Mouse (Mus musculus): ENCODE measurements around the gene Kif5c. TPM values are rescaled to one million over a fixed set of nuclear protein-coding genes. Genes with fewer than 3 reads are reported as not detected.

Gene Kif5c
- polyA plus RNA-seq, 1 experiment from 2014 or later, result 88.9 TPM

DNA sequence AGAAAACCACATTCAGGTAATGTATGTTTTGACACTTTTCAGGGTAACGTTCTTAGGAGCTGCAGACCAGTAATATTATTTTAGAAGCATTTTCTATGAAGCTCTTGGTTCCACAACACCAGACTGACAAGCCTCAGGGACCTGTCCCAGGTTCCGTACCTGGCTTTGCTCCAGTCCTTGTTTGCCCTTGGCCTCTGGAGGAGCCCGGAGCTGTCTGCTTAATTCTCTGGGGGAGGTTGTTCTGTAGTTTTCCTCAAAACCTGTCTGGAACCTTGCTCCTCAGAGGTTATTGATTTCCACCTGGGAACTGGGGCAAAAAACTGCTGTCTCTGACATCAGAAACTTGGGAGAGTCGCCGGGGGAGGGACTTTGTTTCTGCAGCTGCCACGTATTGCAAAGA lies 11.5 kb downstream of the Kif5c start:
- no peaks in the 10 kb centered on the region for H3K36me3 ChIP-seq (ENCODE audit: control insufficient read depth, insufficient read depth, low read length)
- no peak overlapping the region for H3K9ac ChIP-seq (ENCODE audit: low read length)
- no peaks in the 10 kb centered on the region for H3K9me3 ChIP-seq (ENCODE audit: control insufficient read depth, low read length)
- no peak overlapping the region for H3K27ac ChIP-seq (ENCODE audit: low read depth, low read length)
- peaks cover 15% of the 10 kb centered on the region for H3K4me1 ChIP-seq (replicated peaks; ENCODE audit: control insufficient read depth, insufficient read depth, low read length)
- ATAC-seq (replicated peaks; ENCODE audit: low FRiP score) (no peak), DNase-seq (ENCODE audit: low spot score) (no peak)
- H3K4me2 ChIP-seq (ENCODE audit: low read depth, low read length, severe bottlenecking), result no peak overlapping the region
- no peak overlapping the region for H3K4me3 ChIP-seq (ENCODE audit: low read depth, low read length)
- 89% methylated on average over 6 of the region's 6 CpGs for WGBS
- no peaks in the 10 kb centered on the region for H3K27me3 ChIP-seq (ENCODE audit: control insufficient read depth, insufficient read depth, low read length)

DNA sequence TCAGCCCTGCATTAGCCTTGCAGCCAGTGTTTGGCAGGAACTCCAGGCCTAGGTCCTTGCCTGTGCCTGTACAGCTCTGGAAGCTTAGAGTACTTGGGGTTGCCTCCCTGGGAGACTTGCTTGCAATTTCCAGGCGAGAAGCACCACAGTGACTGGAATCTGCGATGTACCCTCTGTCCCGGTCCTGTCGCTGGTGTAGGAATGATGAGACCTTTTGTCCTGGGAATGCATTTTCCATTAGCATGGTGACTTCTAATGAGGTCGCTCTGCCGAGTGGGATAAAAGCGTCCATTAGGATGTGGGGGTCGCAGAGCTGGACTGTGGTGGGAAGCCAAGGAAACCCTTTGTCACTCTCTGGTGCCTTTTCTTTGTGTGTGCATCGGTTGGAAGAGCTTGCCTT lies 14.1 kb downstream of the Kif5c start:
- Histone ChIP-seq H3K9ac (ENCODE audit: low read length) (peak overlapping the region; percentile 50), H3K4me1 (replicated peaks; ENCODE audit: control insufficient read depth, insufficient read depth, low read length) (peaks cover 12% of the 10 kb centered on the region), H3K27ac (ENCODE audit: low read depth, low read length) (peak overlapping the region; percentile 77), H3K9me3 (ENCODE audit: control insufficient read depth, low read length) (no peaks in the 10 kb centered on the region), H3K4me2 (ENCODE audit: low read depth, low read length, severe bottlenecking) (peak overlapping the region; percentile 31; the same call in 1 of the 2 replicates), H3K27me3 (ENCODE audit: control insufficient read depth, insufficient read depth, low read length) (no peaks in the 10 kb centered on the region), H3K36me3 (ENCODE audit: control insufficient read depth, insufficient read depth, low read length) (no peaks in the 10 kb centered on the region), H3K4me3 (ENCODE audit: low read depth, low read length) (no peak overlapping the region)
- ATAC-seq (replicated peaks; ENCODE audit: low FRiP score) (peak; percentile 71), DNase-seq (ENCODE audit: low spot score) (peak; percentile 56)
- 18% methylated on average over 9 of the region's 9 CpGs for WGBS

DNA sequence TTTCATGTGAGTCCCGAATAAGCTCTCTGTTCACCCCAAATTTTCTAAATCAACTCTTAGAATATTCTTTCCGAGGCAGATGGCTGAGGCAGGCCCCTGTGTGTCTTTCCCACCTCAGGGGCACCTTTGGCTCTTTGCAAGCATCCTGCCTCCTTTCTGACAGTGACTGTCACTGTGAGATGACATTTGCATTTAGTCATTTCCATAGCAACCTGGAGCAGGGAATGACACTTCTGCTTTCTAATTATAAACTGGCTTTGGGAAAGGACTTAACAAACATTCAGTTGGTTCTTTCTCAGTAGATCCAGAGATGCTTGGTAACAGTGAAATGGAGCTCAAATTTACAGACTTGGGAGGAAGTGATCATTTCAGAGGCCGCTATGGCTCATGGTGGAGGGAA lies 23.7 kb downstream of the Kif5c start:
- ATAC-seq (replicated peaks; ENCODE audit: low FRiP score) (no peak), DNase-seq (ENCODE audit: low spot score) (no peak)
- no peak overlapping the region for H3K4me2 ChIP-seq (ENCODE audit: low read depth, low read length, severe bottlenecking)
- H3K4me3 ChIP-seq (ENCODE audit: low read depth, low read length), result no peak overlapping the region
- H3K4me1 ChIP-seq (replicated peaks; ENCODE audit: control insufficient read depth, insufficient read depth, low read length), result no peaks in the 10 kb centered on the region; the same call in 1 of the 2 replicates
- 88% methylated on average over 3 of the region's 3 CpGs for WGBS
- H3K9me3 ChIP-seq (ENCODE audit: control insufficient read depth, low read length), result peaks cover 4% of the 10 kb centered on the region; the same call in 1 of the 2 replicates
- H3K27ac ChIP-seq (ENCODE audit: low read depth, low read length), result no peak overlapping the region
- no peak overlapping the region for H3K9ac ChIP-seq (ENCODE audit: low read length)
- H3K27me3 ChIP-seq (ENCODE audit: control insufficient read depth, insufficient read depth, low read length), result no peaks in the 10 kb centered on the region
- H3K36me3 ChIP-seq (ENCODE audit: control insufficient read depth, insufficient read depth, low read length), result no peaks in the 10 kb centered on the region

DNA sequence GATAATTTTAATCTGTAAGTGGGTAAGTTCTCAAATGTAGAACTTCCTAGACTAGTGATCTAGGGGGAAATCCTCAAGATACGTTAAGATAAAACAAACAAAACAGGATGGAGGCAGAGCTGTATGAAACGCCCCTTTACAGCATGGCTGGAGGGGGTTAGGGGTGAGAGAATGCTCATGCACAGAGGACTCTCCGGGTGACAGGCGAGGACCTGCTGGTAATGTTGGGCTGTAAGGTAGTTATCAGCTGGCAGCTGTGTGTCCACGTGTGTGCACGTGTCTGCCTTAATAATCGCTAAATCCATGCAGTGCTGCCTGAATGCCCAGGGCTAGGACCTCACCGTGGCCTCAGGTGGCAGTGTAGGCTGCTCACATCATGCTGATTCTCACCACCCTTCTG lies 24.7 kb downstream of the Kif5c start:
- H3K9me3 ChIP-seq (ENCODE audit: control insufficient read depth, low read length), result peaks cover 4% of the 10 kb centered on the region; the same call in 1 of the 2 replicates
- H3K9ac ChIP-seq (ENCODE audit: low read length), result no peak overlapping the region
- DNase-seq (ENCODE audit: low spot score) (no peak), ATAC-seq (replicated peaks; ENCODE audit: low FRiP score) (no peak)
- no peak overlapping the region for H3K4me3 ChIP-seq (ENCODE audit: low read depth, low read length)
- WGBS, result 94% methylated on average over 8 of the region's 8 CpGs
- H3K27me3 ChIP-seq (ENCODE audit: control insufficient read depth, insufficient read depth, low read length), result no peaks in the 10 kb centered on the region
- H3K4me1 ChIP-seq (replicated peaks; ENCODE audit: control insufficient read depth, insufficient read depth, low read length), result no peaks in the 10 kb centered on the region; the same call in 1 of the 2 replicates
- H3K36me3 ChIP-seq (ENCODE audit: control insufficient read depth, insufficient read depth, low read length), result no peaks in the 10 kb centered on the region
- H3K27ac ChIP-seq (ENCODE audit: low read depth, low read length), result no peak overlapping the region
- H3K4me2 ChIP-seq (ENCODE audit: low read depth, low read length, severe bottlenecking), result no peak overlapping the region

DNA sequence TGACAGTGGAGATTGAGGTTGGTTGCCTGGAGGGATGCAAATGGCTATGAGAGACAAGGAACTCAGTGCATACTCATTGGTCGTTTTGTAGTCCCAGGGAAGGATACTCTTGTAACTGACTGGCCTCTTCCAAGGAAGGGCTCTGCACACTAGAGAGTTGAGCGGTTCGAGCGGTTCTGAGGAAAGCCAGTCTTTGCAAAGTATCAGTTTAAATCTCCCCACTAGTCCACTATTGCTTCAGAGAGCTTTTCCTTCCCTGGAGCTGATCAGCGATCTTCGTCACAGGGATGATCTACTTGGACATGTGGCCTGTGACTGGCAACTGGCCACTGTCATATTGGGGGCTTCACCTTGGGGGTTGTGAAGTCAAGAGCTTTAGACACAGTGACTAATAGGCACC lies 28.5 kb downstream of the Kif5c start:
- Histone ChIP-seq H3K4me1 (replicated peaks; ENCODE audit: control insufficient read depth, insufficient read depth, low read length) (no peaks in the 10 kb centered on the region; the same call in 1 of the 2 replicates), H3K9me3 (ENCODE audit: control insufficient read depth, low read length) (peaks cover 4% of the 10 kb centered on the region; the same call in 1 of the 2 replicates), H3K27ac (ENCODE audit: low read depth, low read length) (no peak overlapping the region), H3K4me2 (ENCODE audit: low read depth, low read length, severe bottlenecking) (no peak overlapping the region), H3K9ac (ENCODE audit: low read length) (no peak overlapping the region), H3K27me3 (ENCODE audit: control insufficient read depth, insufficient read depth, low read length) (no peaks in the 10 kb centered on the region), H3K4me3 (ENCODE audit: low read depth, low read length) (no peak overlapping the region), H3K36me3 (ENCODE audit: control insufficient read depth, insufficient read depth, low read length) (no peaks in the 10 kb centered on the region)
- WGBS, result 91% methylated on average over 6 of the region's 6 CpGs
- DNase-seq (ENCODE audit: low spot score) (no peak), ATAC-seq (replicated peaks; ENCODE audit: low FRiP score) (no peak)

DNA sequence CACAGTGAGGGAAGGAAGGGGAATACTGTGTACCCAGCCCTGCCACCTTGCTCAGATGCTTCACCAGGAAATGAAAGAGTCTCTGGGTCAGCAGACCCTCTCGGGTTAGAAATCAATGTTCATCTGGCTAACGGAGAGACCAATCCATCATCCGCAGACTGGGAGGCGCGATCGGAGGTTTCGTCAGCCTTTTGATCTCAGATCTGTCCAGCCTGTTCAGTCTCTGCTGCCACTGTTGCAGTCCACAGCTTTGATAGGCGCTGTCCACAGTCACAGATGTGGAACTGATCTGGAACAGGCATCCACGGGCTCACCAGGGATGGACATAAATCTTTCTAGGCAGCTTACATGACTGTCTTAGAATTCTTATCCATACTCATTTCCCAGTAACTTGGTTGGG lies 29.2 kb downstream of the Kif5c start:
- peaks cover 4% of the 10 kb centered on the region; the same call in 1 of the 2 replicates for H3K9me3 ChIP-seq (ENCODE audit: control insufficient read depth, low read length)
- H3K36me3 ChIP-seq (ENCODE audit: control insufficient read depth, insufficient read depth, low read length), result no peaks in the 10 kb centered on the region
- H3K9ac ChIP-seq (ENCODE audit: low read length), result no peak overlapping the region
- ATAC-seq (replicated peaks; ENCODE audit: low FRiP score) (no peak), DNase-seq (ENCODE audit: low spot score) (no peak)
- H3K27ac ChIP-seq (ENCODE audit: low read depth, low read length), result no peak overlapping the region
- H3K4me1 ChIP-seq (replicated peaks; ENCODE audit: control insufficient read depth, insufficient read depth, low read length), result no peaks in the 10 kb centered on the region
- no peak overlapping the region for H3K4me3 ChIP-seq (ENCODE audit: low read depth, low read length)
- no peak overlapping the region for H3K4me2 ChIP-seq (ENCODE audit: low read depth, low read length, severe bottlenecking)
- H3K27me3 ChIP-seq (ENCODE audit: control insufficient read depth, insufficient read depth, low read length), result no peaks in the 10 kb centered on the region
- 90% methylated on average over 9 of the region's 9 CpGs for WGBS

DNA sequence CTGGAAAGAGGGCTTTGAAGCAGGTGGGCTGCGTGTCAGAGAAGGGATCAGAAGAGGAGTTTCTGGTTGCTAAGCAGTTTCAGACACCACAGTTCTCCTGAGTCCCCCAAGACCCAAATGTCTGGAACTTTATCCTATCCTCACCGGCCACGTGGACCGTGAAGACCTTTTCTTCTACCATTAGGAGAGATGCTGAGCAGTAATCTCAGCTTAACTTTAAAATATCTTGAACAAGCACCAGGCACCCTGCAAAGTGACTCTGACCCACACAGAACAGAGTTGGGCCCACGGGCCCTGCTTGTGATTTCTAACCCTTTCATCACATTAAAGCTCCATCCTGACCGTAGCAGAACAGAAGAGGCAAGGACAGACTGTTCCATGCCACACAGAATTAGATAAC lies 29.7 kb downstream of the Kif5c start:
- WGBS, result 91% methylated on average over 6 of the region's 6 CpGs
- no peaks in the 10 kb centered on the region for H3K27me3 ChIP-seq (ENCODE audit: control insufficient read depth, insufficient read depth, low read length)
- no peaks in the 10 kb centered on the region for H3K36me3 ChIP-seq (ENCODE audit: control insufficient read depth, insufficient read depth, low read length)
- ATAC-seq (replicated peaks; ENCODE audit: low FRiP score), result no peak
- no peak overlapping the region for H3K9ac ChIP-seq (ENCODE audit: low read length)
- peaks cover 4% of the 10 kb centered on the region; the same call in 1 of the 2 replicates for H3K9me3 ChIP-seq (ENCODE audit: control insufficient read depth, low read length)
- no peak overlapping the region for H3K27ac ChIP-seq (ENCODE audit: low read depth, low read length)
- H3K4me2 ChIP-seq (ENCODE audit: low read depth, low read length, severe bottlenecking), result no peak overlapping the region
- no peak for DNase-seq (ENCODE audit: low spot score)
- no peak overlapping the region for H3K4me3 ChIP-seq (ENCODE audit: low read depth, low read length)
- no peaks in the 10 kb centered on the region for H3K4me1 ChIP-seq (replicated peaks; ENCODE audit: control insufficient read depth, insufficient read depth, low read length)

DNA sequence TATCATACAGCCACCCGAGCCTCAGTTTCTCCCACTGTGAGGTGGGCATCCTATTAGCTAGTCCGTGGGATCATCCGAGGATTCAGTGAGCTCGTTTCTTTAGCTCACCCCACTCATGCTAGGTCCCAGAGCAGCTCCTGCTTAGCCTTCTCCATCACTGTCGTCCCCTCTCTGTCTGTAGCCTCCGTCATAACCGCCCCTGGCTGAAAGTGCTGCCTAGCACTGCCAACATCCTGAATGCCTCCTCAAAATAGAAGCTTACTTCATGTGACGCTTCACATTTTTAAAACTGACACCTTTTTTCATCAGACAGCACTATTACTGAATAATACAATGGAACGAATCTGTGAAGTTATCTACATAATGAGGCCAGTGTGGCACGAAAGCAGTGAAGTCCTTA lies 30.1 kb downstream of the Kif5c start:
- H3K9ac ChIP-seq (ENCODE audit: low read length), result no peak overlapping the region
- H3K9me3 ChIP-seq (ENCODE audit: control insufficient read depth, low read length), result peaks cover 4% of the 10 kb centered on the region; the same call in 1 of the 2 replicates
- H3K4me2 ChIP-seq (ENCODE audit: low read depth, low read length, severe bottlenecking), result no peak overlapping the region
- no peaks in the 10 kb centered on the region for H3K27me3 ChIP-seq (ENCODE audit: control insufficient read depth, insufficient read depth, low read length)
- H3K36me3 ChIP-seq (ENCODE audit: control insufficient read depth, insufficient read depth, low read length), result no peaks in the 10 kb centered on the region
- no peak overlapping the region for H3K4me3 ChIP-seq (ENCODE audit: low read depth, low read length)
- WGBS, result 87% methylated on average over 10 of the region's 10 CpGs
- no peak overlapping the region for H3K27ac ChIP-seq (ENCODE audit: low read depth, low read length)
- DNase-seq (ENCODE audit: low spot score) (no peak), ATAC-seq (replicated peaks; ENCODE audit: low FRiP score) (no peak)
- H3K4me1 ChIP-seq (replicated peaks; ENCODE audit: control insufficient read depth, insufficient read depth, low read length), result no peaks in the 10 kb centered on the region

DNA sequence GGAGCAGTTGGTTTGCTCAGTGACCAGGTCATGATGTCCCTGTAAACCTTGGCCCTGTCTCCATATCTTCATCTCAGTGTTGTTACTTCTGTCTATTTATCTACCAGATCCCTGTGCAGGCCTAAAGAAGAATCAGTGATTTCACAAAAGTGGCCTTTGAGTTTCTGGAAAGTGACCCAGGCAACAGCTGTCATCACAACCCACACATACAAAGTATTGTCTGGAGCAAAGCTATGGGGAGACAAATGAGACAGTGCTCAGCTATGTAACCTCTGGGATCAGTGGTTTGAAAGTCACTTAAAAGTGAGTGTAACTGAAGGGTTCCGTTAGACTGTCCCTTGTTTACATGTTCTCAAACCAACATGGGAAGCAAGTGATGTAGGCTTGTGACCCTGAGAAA lies 32.6 kb downstream of the Kif5c start:
- Histone ChIP-seq H3K27me3 (ENCODE audit: control insufficient read depth, insufficient read depth, low read length) (no peaks in the 10 kb centered on the region), H3K27ac (ENCODE audit: low read depth, low read length) (no peak overlapping the region), H3K9ac (ENCODE audit: low read length) (no peak overlapping the region), H3K4me1 (replicated peaks; ENCODE audit: control insufficient read depth, insufficient read depth, low read length) (peaks cover 3% of the 10 kb centered on the region; the same call in 1 of the 2 replicates), H3K4me2 (ENCODE audit: low read depth, low read length, severe bottlenecking) (no peak overlapping the region), H3K9me3 (ENCODE audit: control insufficient read depth, low read length) (no peaks in the 10 kb centered on the region), H3K4me3 (ENCODE audit: low read depth, low read length) (no peak overlapping the region), H3K36me3 (ENCODE audit: control insufficient read depth, insufficient read depth, low read length) (no peaks in the 10 kb centered on the region)
- ATAC-seq (replicated peaks; ENCODE audit: low FRiP score) (no peak), DNase-seq (ENCODE audit: low spot score) (no peak)
- WGBS, result 94% methylated on average over 1 of the region's 1 CpGs
